Mouse (Mus musculus) hindbrain, embryonic 13.5 days (tissue): ENCODE data around the gene Hist1h3d. TPM values are rescaled to one million over a fixed set of nuclear protein-coding genes. Genes with fewer than 3 reads are reported as not detected.
"Not testable (repeated sequence)": the region's sequence is repeated elsewhere in the genome, so short reads cannot be mapped to it uniquely, and the experiment has no call there.

Experiments used
- ATAC-seq: fragments of 200-750 bp; cut with Nextera tagmentation; 2 replicates; pipeline ENCODE4 v1.8.0; 2017; ENCODE audit warnings: moderate TSS enrichment; ENCODE audit not compliant: low FRiP score
- H3K27ac ChIP-seq: fragments of 300-500 bp; sonication (generic); 2 replicates; pipeline ENCODE4 v1.5.1; 2015; ENCODE audit warnings: inconsistent platforms, mild to moderate bottlenecking, moderate library complexity
- H3K27me3 ChIP-seq: fragments of 300-500 bp; sonication (generic); 2 replicates; pipeline ENCODE4 v1.6.1; 2015; ENCODE audit warnings: mild to moderate bottlenecking, inconsistent platforms
- H3K36me3 ChIP-seq: fragments of 300-500 bp; sonication (generic); 2 replicates; pipeline ENCODE4 v1.6.1; 2015; ENCODE audit warnings: mild to moderate bottlenecking, inconsistent platforms
- H3K4me1 ChIP-seq: fragments of 300-500 bp; sonication (generic); replicated peaks from 2 replicates; pipeline ENCODE4 v1.6.1; 2015; ENCODE audit warnings: inconsistent platforms
- H3K4me2 ChIP-seq: fragments of 300-500 bp; sonication (generic); 2 replicates; pipeline ENCODE4 v1.6.1; 2015; ENCODE audit warnings: inconsistent platforms, mild to moderate bottlenecking, moderate library complexity
- H3K4me3 ChIP-seq: fragments of 300-500 bp; sonication (generic); 2 replicates; pipeline ENCODE4 v1.5.1; 2015; ENCODE audit warnings: mild to moderate bottlenecking, inconsistent platforms
- H3K9ac ChIP-seq: fragments of 300-500 bp; sonication (generic); 2 replicates; pipeline ENCODE4 v1.6.1; 2015; ENCODE audit warnings: mild to moderate bottlenecking, inconsistent platforms
- H3K9me3 ChIP-seq: fragments of 300-500 bp; sonication (generic); 2 replicates; pipeline ENCODE4 v1.6.1; 2016; ENCODE audit warnings: inconsistent platforms
- WGBS: fragments of 180-500 bp; shearing (Covaris S2); methylation state at CpG from one replicate; pipeline ENCODE4 v1.1.7; 2015; 5-methylcytosine and 5-hydroxymethylcytosine counted together
- polyA plus RNA-seq: library from polyadenylated mRNA; unstranded; fragments of >200 nt; fragmentation: Nextera tagmentation; extraction: Ambion mirVana; gene quantifications from 2 replicates; pipeline ENCODE4 v1.2.1, GENCODE M21; 2015

The Hist1h3d gene
- polyA plus RNA-seq, 1 experiment from 2014 or later: 2.7 TPM

DNA sequence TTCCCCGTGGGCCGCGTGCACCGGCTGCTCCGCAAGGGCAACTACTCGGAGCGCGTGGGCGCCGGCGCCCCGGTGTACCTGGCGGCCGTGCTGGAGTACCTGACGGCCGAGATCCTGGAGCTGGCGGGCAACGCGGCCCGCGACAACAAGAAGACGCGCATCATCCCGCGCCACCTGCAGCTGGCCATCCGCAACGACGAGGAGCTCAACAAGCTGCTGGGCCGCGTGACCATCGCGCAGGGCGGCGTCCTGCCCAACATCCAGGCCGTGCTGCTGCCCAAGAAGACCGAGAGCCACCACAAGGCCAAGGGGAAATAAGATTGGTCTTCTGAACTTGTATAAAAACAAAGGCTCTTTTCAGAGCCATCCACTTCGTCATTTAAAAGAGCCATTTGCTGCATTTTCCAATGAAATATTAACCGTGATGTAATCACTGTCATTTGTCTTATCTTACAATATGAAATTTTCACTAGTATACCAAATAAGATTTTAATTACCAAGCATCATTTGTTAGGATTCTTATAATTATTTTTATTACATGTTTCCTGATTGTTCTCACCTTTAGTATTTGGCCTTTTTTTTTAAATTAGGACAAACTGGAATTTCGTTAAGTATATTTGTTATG, 905 bp upstream of the Hist1h3d start:
- Histone ChIP-seq H3K4me1 (peaks cover 41% of the 10 kb centered on the region), H3K27ac (peak overlapping the region; percentile 85), H3K4me3 (peak overlapping the region; percentile 42), H3K4me2 (peak overlapping the region; percentile 74)
- H3K9me3 ChIP-seq, H3K27me3 ChIP-seq, H3K36me3 ChIP-seq, H3K9ac ChIP-seq: not testable (repeated sequence)
- peak; percentile 8 for ATAC-seq
- 0% methylated on average over 13 of the region's 39 CpGs for WGBS

- peaks cover 37% of the 10 kb centered on the region for H3K4me1 ChIP-seq
- H3K27ac ChIP-seq: peak overlapping the region; percentile 82
- H3K27me3 ChIP-seq, H3K36me3 ChIP-seq, H3K9me3 ChIP-seq, ATAC-seq: not testable (repeated sequence)
- H3K4me2 ChIP-seq: peak overlapping the region; percentile 69
- under 1% methylated on average over 15 of the region's 40 CpGs for WGBS
- H3K4me3 ChIP-seq: peak overlapping the region; percentile 42
- H3K9ac ChIP-seq: peak overlapping the region; percentile 77
These were observed 326 bp downstream of the Hist1h3d start for GRCm38 (mm10) chr13:23575864-23576313.

DNA sequence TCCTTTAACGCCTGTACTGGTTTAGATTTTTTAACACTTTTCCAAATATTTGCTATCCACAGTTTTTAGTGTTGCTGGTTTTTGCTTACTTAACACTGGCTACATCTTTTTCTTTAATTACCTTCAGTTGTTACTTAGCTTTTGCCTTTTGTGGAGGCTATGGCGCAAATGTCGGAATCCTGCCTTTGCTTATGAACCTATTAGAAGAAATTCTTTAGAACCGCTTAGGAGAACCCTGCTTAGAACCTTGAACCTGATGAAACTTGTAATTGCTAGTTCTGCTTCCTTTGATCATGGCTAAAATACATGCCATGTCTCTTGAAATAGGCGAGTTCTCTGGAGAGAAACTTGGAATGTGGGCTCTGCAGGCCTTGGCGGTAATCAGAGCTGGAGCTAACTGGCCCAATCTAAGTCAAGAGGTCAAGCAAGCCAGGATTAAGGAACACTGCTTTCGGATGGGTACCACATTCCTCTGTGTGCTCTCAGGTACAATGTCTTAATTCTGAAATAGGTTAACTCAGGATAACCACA, 853 bp downstream of the Hist1h3d start:
- ATAC-seq: no peak
- Histone ChIP-seq H3K9me3 (no peaks in the 10 kb centered on the region), H3K9ac (peak overlapping the region; percentile 77), H3K27ac (peak overlapping the region; percentile 82; the same call in 1 of the 2 replicates), H3K4me1 (peaks cover 37% of the 10 kb centered on the region), H3K36me3 (no peaks in the 10 kb centered on the region), H3K4me3 (peak overlapping the region; percentile 42), H3K4me2 (peak overlapping the region; percentile 69), H3K27me3 (no peaks in the 10 kb centered on the region)
- WGBS: 3% methylated on average over 7 of the region's 7 CpGs

DNA sequence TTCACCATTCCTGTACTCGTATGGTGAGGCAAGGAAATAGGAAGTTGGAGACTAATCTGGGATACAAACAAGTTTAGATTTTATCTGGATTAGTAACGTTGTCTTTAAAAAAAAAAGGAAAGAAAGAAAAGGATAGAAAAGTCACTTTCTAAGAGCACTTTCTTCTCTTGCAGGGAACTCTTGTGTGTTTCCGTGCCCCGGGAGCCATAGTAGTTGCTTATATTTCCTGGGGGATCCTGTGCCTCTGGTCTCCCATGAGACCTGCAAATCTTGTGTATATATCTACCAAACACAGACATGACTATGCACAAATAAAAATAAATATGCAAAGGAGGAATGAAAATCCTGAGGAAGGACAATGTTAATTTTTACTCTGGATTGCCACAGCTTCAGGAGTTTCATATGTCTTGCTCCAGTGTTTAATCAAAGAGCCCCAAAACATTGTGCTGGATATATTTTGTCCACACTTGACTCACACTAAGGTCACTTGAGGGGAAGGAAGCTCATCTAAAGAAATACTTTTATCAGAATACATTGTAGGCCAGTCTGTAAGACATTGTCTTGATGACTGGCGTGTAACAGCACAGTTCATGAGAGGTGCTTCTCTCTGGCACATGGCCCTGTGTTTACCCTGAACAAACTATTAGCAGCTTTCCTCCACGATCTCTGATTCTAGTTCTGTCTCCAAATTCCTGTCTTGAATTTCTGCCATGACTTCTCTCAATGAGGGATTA, 1.5 kb downstream of the Hist1h3d start:
- no peak for ATAC-seq
- Histone ChIP-seq H3K9me3 (no peaks in the 10 kb centered on the region), H3K36me3 (no peaks in the 10 kb centered on the region), H3K4me2 (peak overlapping the region; percentile 69), H3K27ac (0 out of 2 replicates have a peak overlapping the region, but pooled peaks have one; percentile 82), H3K9ac (peak overlapping the region; percentile 77; the same call in 1 of the 2 replicates), H3K4me1 (peaks cover 37% of the 10 kb centered on the region), H3K4me3 (peak overlapping the region; percentile 42; the same call in 1 of the 2 replicates), H3K27me3 (no peaks in the 10 kb centered on the region)
- WGBS: 53% methylated on average over 6 of the region's 6 CpGs

DNA sequence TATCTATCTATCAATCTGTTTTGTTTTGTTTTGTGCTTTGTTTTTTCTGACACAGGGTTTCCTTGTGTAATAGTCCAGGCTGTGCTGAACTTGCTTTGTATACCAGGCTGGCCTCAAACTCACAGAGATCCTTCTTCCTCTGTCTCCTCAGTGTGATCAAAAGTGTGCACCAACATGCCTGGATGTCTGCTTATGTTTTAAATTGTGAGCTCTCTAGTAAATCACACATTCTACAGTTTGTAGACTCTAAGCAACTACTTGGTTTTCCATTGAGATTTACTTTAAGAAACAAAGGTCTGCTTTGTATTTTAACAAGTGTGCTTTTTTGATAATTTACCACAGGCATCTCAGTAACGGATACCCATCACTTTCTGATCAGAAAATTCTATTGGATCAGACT, 2.3 kb downstream of the Hist1h3d start:
- Histone ChIP-seq H3K9me3 (no peaks in the 10 kb centered on the region), H3K4me2 (no peak overlapping the region), H3K4me1 (peaks cover 36% of the 10 kb centered on the region), H3K36me3 (no peaks in the 10 kb centered on the region), H3K27me3 (no peaks in the 10 kb centered on the region), H3K9ac (no peak overlapping the region), H3K27ac (no peak overlapping the region), H3K4me3 (no peak overlapping the region)
- no peak for ATAC-seq
- 90% methylated on average over 1 of the region's 1 CpGs for WGBS

DNA sequence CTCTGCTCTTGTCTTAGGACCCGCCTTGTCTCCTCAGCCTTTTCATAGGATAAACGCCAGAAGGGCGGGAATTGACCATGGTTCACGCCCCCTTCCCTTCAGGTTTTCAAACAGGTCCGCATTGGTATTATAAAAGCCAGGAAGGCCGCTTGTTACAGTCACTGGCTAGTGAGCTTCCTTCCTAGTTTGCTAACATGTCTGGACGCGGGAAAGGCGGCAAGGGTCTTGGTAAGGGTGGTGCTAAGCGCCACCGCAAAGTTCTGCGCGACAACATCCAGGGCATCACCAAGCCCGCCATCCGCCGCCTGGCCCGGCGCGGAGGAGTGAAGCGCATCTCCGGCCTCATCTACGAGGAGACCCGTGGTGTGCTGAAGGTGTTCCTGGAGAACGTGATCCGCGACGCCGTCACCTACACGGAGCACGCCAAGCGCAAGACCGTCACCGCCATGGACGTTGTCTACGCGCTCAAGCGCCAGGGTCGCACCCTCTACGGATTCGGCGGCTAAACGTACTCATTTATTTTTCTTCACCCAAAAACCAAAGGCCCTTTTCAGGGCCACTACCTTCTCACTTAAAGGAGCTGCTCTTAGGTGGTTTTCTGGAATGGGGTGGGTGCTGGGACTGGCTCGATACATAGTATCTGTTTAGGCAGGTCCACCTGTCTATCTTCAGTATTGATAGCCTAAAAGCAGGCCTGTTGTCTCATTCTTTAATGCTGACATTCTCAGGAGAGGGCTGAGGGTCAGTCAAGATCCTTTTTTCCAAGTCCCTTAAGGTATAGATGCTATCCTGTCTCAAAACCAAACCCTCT, 6.0 kb downstream of the Hist1h3d start, which contains the start of gene Hist1h4d:
Hist1h4d (plus strand) TSS at position 191 of the 811 bp plus-strand sequence.
- Histone ChIP-seq H3K27ac (peak within 1 kb of the TSS; percentile 89), H3K9ac (peak within 1 kb of the TSS; percentile 79), H3K27me3 (no peaks in the 10 kb centered on the region), H3K4me1 (peaks cover 37% of the 10 kb centered on the region), H3K9me3 (no peaks in the 10 kb centered on the region), H3K4me2 (peak within 1 kb of the TSS; percentile 92), H3K36me3 (no peaks in the 10 kb centered on the region), H3K4me3 (peak within 1 kb of the TSS; percentile 50)
- WGBS: under 1% methylated on average over 43 of the region's 43 CpGs
- peak; percentile 91 for ATAC-seq

- Histone ChIP-seq H3K9me3 (no peaks in the 10 kb centered on the region), H3K36me3 (no peaks in the 10 kb centered on the region), H3K27ac (peak overlapping the region; percentile 89), H3K4me1 (peaks cover 32% of the 10 kb centered on the region), H3K9ac (peak overlapping the region; percentile 79), H3K4me2 (peak overlapping the region; percentile 92), H3K27me3 (no peaks in the 10 kb centered on the region), H3K4me3 (peak overlapping the region; percentile 50)
- 6% methylated on average over 6 of the region's 6 CpGs for WGBS
- ATAC-seq: no peak
These were observed 6.9 kb downstream of the Hist1h3d start for GRCm38 (mm10) chr13:23582219-23583056.

- H3K27me3 ChIP-seq: no peaks in the 10 kb centered on the region
- peaks cover 32% of the 10 kb centered on the region for H3K4me1 ChIP-seq
- ATAC-seq: no peak
- no peak overlapping the region for H3K4me3 ChIP-seq
- no peak overlapping the region for H3K9ac ChIP-seq
- no peaks in the 10 kb centered on the region for H3K9me3 ChIP-seq
- H3K36me3 ChIP-seq: no peaks in the 10 kb centered on the region
- peak overlapping the region; percentile 82; the same call in 1 of the 2 replicates for H3K4me2 ChIP-seq
- peak overlapping the region; percentile 31; the same call in 1 of the 2 replicates for H3K27ac ChIP-seq
These were observed 8.0 kb downstream of the Hist1h3d start for GRCm38 (mm10) chr13:23583387-23584068.

- H3K27me3 ChIP-seq: no peaks in the 10 kb centered on the region
- H3K4me3 ChIP-seq: peak overlapping the region; percentile 47
- H3K27ac ChIP-seq: peak overlapping the region; percentile 95
- peak overlapping the region; percentile 80 for H3K9ac ChIP-seq
- H3K4me2 ChIP-seq: peak overlapping the region; percentile 82
- H3K36me3 ChIP-seq: no peaks in the 10 kb centered on the region
- peaks cover 32% of the 10 kb centered on the region for H3K4me1 ChIP-seq
- no peaks in the 10 kb centered on the region for H3K9me3 ChIP-seq
- no peak for ATAC-seq
These were observed 8.8 kb downstream of the Hist1h3d start for GRCm38 (mm10) chr13:23584331-23584730.

DNA sequence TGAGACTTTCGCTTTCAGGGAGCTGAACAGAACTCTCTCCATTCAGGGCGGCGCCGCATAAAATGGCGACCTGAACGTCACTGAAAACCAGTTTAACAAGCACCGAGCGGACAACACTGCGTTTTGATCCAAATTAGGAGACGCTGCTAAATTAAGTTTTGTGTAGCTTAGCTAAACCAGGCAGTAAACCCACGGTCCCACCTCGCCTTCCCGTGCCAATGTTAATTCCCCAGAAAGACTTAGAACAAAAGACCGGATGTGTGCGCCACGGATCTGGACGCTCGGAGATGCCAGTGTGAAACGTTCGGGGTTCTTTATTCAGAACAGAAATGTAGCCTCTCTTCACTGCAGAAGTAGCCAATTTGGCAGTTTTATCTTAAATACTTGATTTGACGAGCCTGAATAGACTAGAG, 9.5 kb downstream of the Hist1h3d start:
- WGBS: under 1% methylated on average over 21 of the region's 21 CpGs
- Histone ChIP-seq H3K27ac (peak overlapping the region; percentile 95), H3K4me1 (peaks cover 32% of the 10 kb centered on the region), H3K36me3 (no peaks in the 10 kb centered on the region), H3K9me3 (no peaks in the 10 kb centered on the region), H3K9ac (peak overlapping the region; percentile 80), H3K27me3 (no peaks in the 10 kb centered on the region), H3K4me2 (peak overlapping the region; percentile 82), H3K4me3 (peak overlapping the region; percentile 47)
- peak; percentile 2; the same call in 1 of the 2 replicates for ATAC-seq
